Mouse (Mus musculus): Measurements from ENCODE around the gene Phospho1. TPM values are rescaled to one million over a fixed set of nuclear protein-coding genes. Genes with fewer than 3 reads are reported as not detected.

The Phospho1 gene
- polyA plus RNA-seq, 1 experiment from 2014 or later, result 5.3 TPM

DNA sequence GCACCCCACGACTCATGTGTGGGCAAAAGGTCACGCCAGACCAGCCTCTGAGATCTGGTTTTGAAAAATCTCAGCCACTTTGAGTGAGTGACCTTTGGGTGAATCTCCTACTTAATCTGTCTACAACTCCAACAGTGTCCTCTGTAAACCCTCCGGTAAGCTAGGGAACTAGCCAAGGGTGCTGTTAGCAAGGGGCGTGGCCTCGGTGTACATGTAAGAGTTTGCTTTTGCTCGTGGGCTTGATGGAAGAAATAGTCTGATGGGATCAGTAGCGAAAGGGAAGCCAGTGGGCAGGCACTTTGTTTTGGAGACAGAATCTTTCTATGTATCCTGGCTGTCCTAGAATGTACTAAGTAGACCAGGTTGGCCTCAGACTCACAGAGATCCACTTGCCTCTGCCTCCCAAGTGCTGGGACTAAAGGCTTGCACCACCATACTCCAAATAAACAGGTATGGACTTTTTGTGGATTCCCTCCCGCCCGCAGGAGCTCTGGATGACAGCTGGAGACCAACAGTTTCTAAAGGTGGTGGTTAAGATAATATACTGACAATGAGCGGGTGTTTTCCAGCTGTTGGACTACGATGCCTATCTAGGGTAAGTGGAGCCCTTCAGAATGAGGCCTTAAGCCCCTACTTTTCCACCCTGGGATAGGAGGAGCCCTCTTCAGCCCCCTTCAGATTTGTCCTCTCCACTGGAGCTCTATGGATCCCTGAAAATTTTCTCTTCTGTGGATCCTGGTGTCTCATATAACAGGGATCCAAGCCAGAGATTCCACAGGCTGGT lies 4.1 kb downstream of the Phospho1 start:
- peaks cover 57% of the 10 kb centered on the region for H3K27me3 ChIP-seq
- no peak overlapping the region for H3K4me2 ChIP-seq
- H3K9me3 ChIP-seq (replicated peaks), result no peaks in the 10 kb centered on the region
- ATAC-seq (replicated peaks; ENCODE audit: insufficient number of reproducible peaks, insufficient read depth, low FRiP score, low read depth), result no peak
- H3K9ac ChIP-seq, result no peak overlapping the region
- H3K27ac ChIP-seq, result no peak overlapping the region
- no peak overlapping the region for H3K4me3 ChIP-seq
- H3K4me1 ChIP-seq (replicated peaks), result peaks cover 56% of the 10 kb centered on the region
- 70% methylated on average over 11 of the region's 11 CpGs for WGBS
- H3K36me3 ChIP-seq, result no peaks in the 10 kb centered on the region

- H3K9ac ChIP-seq, result no peak overlapping the region
- no peak overlapping the region for H3K27ac ChIP-seq
- WGBS, result 57% methylated on average over 4 of the region's 4 CpGs
- no peaks in the 10 kb centered on the region for H3K9me3 ChIP-seq (replicated peaks)
- H3K4me2 ChIP-seq, result no peak overlapping the region; the same call in 1 of the 2 replicates
- H3K4me1 ChIP-seq (replicated peaks), result peaks cover 64% of the 10 kb centered on the region
- no peak for ATAC-seq (replicated peaks; ENCODE audit: insufficient number of reproducible peaks, insufficient read depth, low FRiP score, low read depth)
- H3K27me3 ChIP-seq, result peaks cover 67% of the 10 kb centered on the region
- H3K36me3 ChIP-seq, result no peaks in the 10 kb centered on the region
- peak overlapping the region; percentile 39; the same call in 1 of the 2 replicates for H3K4me3 ChIP-seq
These were observed 5.3 kb downstream of the Phospho1 start for GRCm38 (mm10) chr11:95829526-95830050.

- H3K4me2 ChIP-seq, result peak overlapping the region; percentile 57
- H3K4me3 ChIP-seq, result peak overlapping the region; percentile 39
- H3K4me1 ChIP-seq (replicated peaks), result peaks cover 64% of the 10 kb centered on the region
- no peak overlapping the region for H3K27ac ChIP-seq
- H3K9ac ChIP-seq, result peak overlapping the region; percentile 15; the same call in 1 of the 2 replicates
- peaks cover 68% of the 10 kb centered on the region for H3K27me3 ChIP-seq
- no peak for ATAC-seq (replicated peaks; ENCODE audit: insufficient number of reproducible peaks, insufficient read depth, low FRiP score, low read depth)
- H3K36me3 ChIP-seq, result no peaks in the 10 kb centered on the region
- WGBS, result 12% methylated on average over 80 of the region's 80 CpGs
- no peaks in the 10 kb centered on the region for H3K9me3 ChIP-seq (replicated peaks)
These were observed 6.3 kb downstream of the Phospho1 start for GRCm38 (mm10) chr11:95830411-95831275.

- Histone ChIP-seq H3K4me2 (peak overlapping the region; percentile 57), H3K9me3 (replicated peaks) (no peaks in the 10 kb centered on the region), H3K36me3 (no peaks in the 10 kb centered on the region), H3K4me1 (replicated peaks) (peaks cover 70% of the 10 kb centered on the region), H3K27me3 (peaks cover 68% of the 10 kb centered on the region), H3K4me3 (peak overlapping the region; percentile 39), H3K27ac (no peak overlapping the region), H3K9ac (no peak overlapping the region)
- no peak for ATAC-seq (replicated peaks; ENCODE audit: insufficient number of reproducible peaks, insufficient read depth, low FRiP score, low read depth)
- WGBS, result 17% methylated on average over 10 of the region's 10 CpGs
These were observed 6.9 kb downstream of the Phospho1 start for GRCm38 (mm10) chr11:95831276-95831619.

DNA sequence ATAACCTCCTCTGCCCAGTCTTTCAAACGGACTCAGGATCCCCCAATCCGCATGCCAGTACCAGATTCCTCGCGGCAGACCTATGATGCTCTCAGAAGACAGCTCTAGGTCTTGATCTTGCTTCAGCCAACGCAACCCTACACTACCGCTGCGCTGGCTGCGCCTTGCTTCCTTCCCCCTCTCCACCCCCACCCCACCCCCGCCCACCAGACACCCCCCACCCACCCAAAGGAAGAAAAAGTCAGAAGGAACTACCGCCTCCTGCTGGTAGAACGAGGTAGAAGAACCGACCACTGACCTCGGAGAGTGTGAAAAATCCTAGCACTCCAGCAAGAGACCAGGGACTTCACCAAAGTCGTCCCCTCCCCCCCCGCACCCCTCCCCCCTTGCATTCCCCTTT lies 7.3 kb downstream of the Phospho1 start:
- Histone ChIP-seq H3K27me3 (peaks cover 68% of the 10 kb centered on the region), H3K4me2 (peak overlapping the region; percentile 57), H3K36me3 (no peaks in the 10 kb centered on the region), H3K4me3 (peak overlapping the region; percentile 39), H3K27ac (no peak overlapping the region), H3K9ac (no peak overlapping the region), H3K4me1 (replicated peaks) (peaks cover 74% of the 10 kb centered on the region), H3K9me3 (replicated peaks) (no peaks in the 10 kb centered on the region)
- WGBS, result 17% methylated on average over 15 of the region's 15 CpGs
- no peak for ATAC-seq (replicated peaks; ENCODE audit: insufficient number of reproducible peaks, insufficient read depth, low FRiP score, low read depth)

DNA sequence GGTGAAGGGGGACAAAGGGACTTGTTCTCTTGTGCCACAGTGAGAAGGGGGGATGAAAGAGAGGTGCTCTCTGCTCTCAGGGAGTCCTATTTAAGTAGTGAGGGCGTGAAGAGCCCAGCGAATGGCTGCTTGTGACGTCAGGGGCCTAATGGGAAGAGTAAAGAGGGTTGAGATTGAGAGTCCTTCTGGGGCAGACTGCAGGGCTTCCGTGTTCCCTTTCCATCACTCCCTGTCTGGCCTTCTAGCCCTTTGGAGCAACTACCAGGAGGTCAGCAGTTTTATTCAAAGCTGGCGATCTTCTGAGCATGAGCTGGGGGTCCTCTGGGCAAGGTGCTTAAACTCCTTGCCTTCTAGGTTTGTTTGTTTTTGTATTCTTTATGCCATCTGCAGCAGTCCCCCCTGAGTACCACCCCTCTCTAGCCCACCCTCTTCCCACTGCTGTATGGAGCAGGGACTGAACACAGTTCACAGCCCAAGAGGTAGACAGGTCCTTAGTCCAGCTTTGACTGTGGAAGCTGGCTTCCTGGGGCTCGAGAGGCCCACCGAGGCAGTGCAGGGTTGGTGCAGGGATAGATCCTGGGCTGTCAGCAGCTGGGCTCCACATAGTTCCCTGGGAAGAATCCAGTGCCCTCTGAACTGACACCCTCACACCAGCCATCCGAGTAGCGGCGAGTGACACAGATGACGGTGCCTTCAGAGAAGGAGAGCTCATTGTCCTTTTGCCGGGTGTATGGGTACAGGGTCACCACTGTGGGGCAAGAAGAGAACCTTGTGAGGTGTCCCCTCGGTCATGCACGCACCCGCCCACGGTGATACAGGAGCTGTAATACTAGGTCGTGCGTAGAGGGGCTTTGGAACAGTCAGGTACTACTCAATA lies 8.1 kb downstream of the Phospho1 start:
- Histone ChIP-seq H3K4me2 (no peak overlapping the region), H3K9ac (no peak overlapping the region), H3K36me3 (no peaks in the 10 kb centered on the region), H3K27ac (no peak overlapping the region), H3K9me3 (replicated peaks) (no peaks in the 10 kb centered on the region), H3K27me3 (peaks cover 68% of the 10 kb centered on the region), H3K4me1 (replicated peaks) (peaks cover 74% of the 10 kb centered on the region), H3K4me3 (no peak overlapping the region)
- WGBS, result 62% methylated on average over 18 of the region's 18 CpGs
- no peak for ATAC-seq (replicated peaks; ENCODE audit: insufficient number of reproducible peaks, insufficient read depth, low FRiP score, low read depth)

GRCm38 (mm10) chr11:95833006-95833570 lies 8.8 kb downstream of the Phospho1 start:
- WGBS, result 32% methylated on average over 8 of the region's 8 CpGs
- no peak overlapping the region for H3K27ac ChIP-seq
- no peak for ATAC-seq (replicated peaks; ENCODE audit: insufficient number of reproducible peaks, insufficient read depth, low FRiP score, low read depth)
- no peaks in the 10 kb centered on the region for H3K9me3 ChIP-seq (replicated peaks)
- H3K4me2 ChIP-seq, result no peak overlapping the region; the same call in 1 of the 2 replicates
- no peak overlapping the region; the same call in 1 of the 2 replicates for H3K4me3 ChIP-seq
- H3K4me1 ChIP-seq (replicated peaks), result peaks cover 75% of the 10 kb centered on the region
- H3K36me3 ChIP-seq, result no peaks in the 10 kb centered on the region
- H3K27me3 ChIP-seq, result peaks cover 64% of the 10 kb centered on the region
- H3K9ac ChIP-seq, result no peak overlapping the region

DNA sequence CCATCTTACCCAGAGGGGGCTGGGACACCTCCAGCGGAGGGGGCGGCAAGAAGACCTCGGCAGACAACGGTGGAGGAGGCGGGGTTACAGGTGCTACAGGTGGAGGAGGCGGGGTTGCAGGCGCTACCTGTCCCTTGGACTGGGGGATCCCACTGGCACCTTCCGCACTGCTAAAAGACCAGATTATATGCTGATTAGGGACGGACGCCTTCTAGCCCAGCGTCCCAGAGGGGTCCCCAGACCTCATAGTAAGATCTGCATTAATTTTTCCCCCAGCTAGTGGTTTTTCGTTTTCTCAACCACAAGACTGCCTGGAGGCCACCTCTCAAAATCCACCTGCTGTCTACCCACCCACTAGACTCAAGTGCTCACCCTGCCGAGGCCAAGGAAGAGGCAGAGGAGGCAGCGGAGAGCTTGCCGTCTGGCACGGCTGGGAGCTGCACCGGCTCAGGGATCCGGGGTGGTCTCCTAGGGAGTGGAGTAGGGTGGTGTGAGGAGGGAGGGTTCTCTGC lies 9.4 kb downstream of the Phospho1 start:
- peak overlapping the region; percentile 13 for H3K4me3 ChIP-seq
- no peaks in the 10 kb centered on the region for H3K36me3 ChIP-seq
- peaks cover 76% of the 10 kb centered on the region for H3K4me1 ChIP-seq (replicated peaks)
- peaks cover 58% of the 10 kb centered on the region for H3K27me3 ChIP-seq
- ATAC-seq (replicated peaks; ENCODE audit: insufficient number of reproducible peaks, insufficient read depth, low FRiP score, low read depth), result no peak
- no peaks in the 10 kb centered on the region for H3K9me3 ChIP-seq (replicated peaks)
- H3K9ac ChIP-seq, result no peak overlapping the region
- peak overlapping the region; percentile 42 for H3K4me2 ChIP-seq
- H3K27ac ChIP-seq, result 0 out of 2 replicates have a peak overlapping the region, but pooled peaks have one; percentile 8
- 23% methylated on average over 18 of the region's 18 CpGs for WGBS

GRCm38 (mm10) chr11:95834143-95834667 lies 9.9 kb downstream of the Phospho1 start:
- 0 out of 2 replicates have a peak, but pooled peaks have one; percentile 16 for ATAC-seq (replicated peaks; ENCODE audit: insufficient number of reproducible peaks, insufficient read depth, low FRiP score, low read depth)
- peak overlapping the region; percentile 64; the same call in 1 of the 2 replicates for H3K27ac ChIP-seq
- H3K4me2 ChIP-seq, result peak overlapping the region; percentile 42
- no peak overlapping the region for H3K9ac ChIP-seq
- peak overlapping the region; percentile 13 for H3K4me3 ChIP-seq
- H3K27me3 ChIP-seq, result peaks cover 52% of the 10 kb centered on the region
- no peaks in the 10 kb centered on the region for H3K36me3 ChIP-seq
- WGBS, result 11% methylated on average over 22 of the region's 22 CpGs
- H3K9me3 ChIP-seq (replicated peaks), result no peaks in the 10 kb centered on the region
- H3K4me1 ChIP-seq (replicated peaks), result peaks cover 76% of the 10 kb centered on the region

Measured in heart, embryonic 15.5 days (tissue).